Mouse (Mus musculus) hindbrain, embryonic 14.5 days (tissue): Measurements from ENCODE around the gene Sec14l1. TPM values are rescaled to one million over a fixed set of nuclear protein-coding genes. Genes with fewer than 3 reads are reported as not detected.

Experiments
- ATAC-seq: fragments of 200-750 bp; cut with Nextera tagmentation; 2 replicates; pipeline ENCODE4 v1.8.0; 2017; ENCODE audit warnings: moderate number of reproducible peaks, mild to moderate bottlenecking, moderate TSS enrichment, moderate library complexity; ENCODE audit not compliant: low FRiP score
- DNase-seq: peaks from one replicate; pipeline ENCODE4 v3.0.0-alpha.2; 2015; ENCODE audit warnings: low spot score
- H3K27ac ChIP-seq: fragments of 300-500 bp; sonication (generic); 2 replicates; pipeline ENCODE4 v1.5.1; 2014; ENCODE audit warnings: mild to moderate bottlenecking, moderate library complexity
- H3K27me3 ChIP-seq: fragments of 300-500 bp; sonication (generic); 2 replicates; pipeline ENCODE4 v1.6.1; 2014; ENCODE audit warnings: mild to moderate bottlenecking, low read length, mixed read lengths; ENCODE audit not compliant: control insufficient read depth, insufficient read depth
- H3K36me3 ChIP-seq: fragments of 300-500 bp; sonication (generic); replicated peaks from 2 replicates; pipeline ENCODE4 v1.6.1; 2014; ENCODE audit not compliant: control insufficient read depth, insufficient read depth
- H3K4me1 ChIP-seq: fragments of 300-500 bp; sonication (generic); replicated peaks from 2 replicates; pipeline ENCODE4 v1.6.1; 2014; ENCODE audit warnings: antibody characterized with exemption, low read length, mixed read lengths; ENCODE audit not compliant: control insufficient read depth, insufficient read depth
- H3K4me2 ChIP-seq: fragments of 300-500 bp; sonication (generic); replicated peaks from 2 replicates; pipeline ENCODE4 v1.6.1; 2014; ENCODE audit warnings: mild to moderate bottlenecking, moderate library complexity
- H3K4me3 ChIP-seq: fragments of 300-500 bp; sonication (generic); replicated peaks from 2 replicates; pipeline ENCODE4 v1.5.1; 2014; ENCODE audit warnings: mild to moderate bottlenecking, low read length
- H3K9ac ChIP-seq: fragments of 300-500 bp; sonication (generic); 2 replicates; pipeline ENCODE4 v1.6.1; 2014
- H3K9me3 ChIP-seq: fragments of 300-500 bp; sonication (generic); 2 replicates; pipeline ENCODE4 v1.6.1; 2016; ENCODE audit warnings: low read length; ENCODE audit not compliant: control insufficient read depth
- WGBS: fragments of 180-500 bp; shearing (Covaris S2); extraction: QIAGEN DNeasy Blood & Tissue Kit; methylation state at CpG from one replicate; pipeline ENCODE4 v1.1.7; 2014; 5-methylcytosine and 5-hydroxymethylcytosine counted together
- polyA plus RNA-seq: library from polyadenylated mRNA; unstranded; fragments of >200 nt; fragmentation: Nextera tagmentation; extraction: Ambion mirVana; gene quantifications from 2 replicates; pipeline ENCODE4 v1.2.1, GENCODE M21; 2014

Sec14l1 gene
- polyA plus RNA-seq, 1 experiment from 2014 or later, result 41.9 TPM

DNA sequence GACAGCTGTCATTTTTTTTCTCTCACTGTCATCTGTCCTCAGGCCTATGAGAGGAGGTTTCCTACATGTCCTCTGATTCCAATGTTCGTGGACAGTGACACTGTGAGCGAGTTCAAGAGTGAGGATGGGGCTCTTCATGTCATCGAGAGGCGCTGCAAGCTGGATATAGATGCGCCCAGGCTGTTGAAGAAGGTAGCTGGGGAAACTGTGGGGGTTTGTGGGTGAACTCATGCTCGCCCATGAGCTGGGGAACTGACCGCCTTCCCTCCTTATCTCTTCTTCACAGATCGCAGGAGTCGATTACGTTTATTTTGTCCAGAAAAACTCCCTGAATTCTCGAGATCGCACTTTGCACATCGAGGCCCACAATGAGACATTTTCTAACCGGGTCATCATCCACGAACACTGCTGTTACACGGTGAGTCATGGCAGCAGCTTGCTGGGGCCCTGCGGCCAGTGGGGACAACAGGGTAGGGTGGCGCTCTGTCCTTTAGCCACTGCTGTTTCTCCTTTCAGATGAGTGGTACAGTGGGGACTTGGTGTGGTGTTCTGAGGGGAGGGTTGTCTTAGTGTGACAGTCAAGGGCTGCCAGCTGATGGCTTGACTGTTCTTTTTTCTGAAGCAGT lies 26.5 kb downstream of the Sec14l1 start:
- Histone ChIP-seq H3K9me3 (no peaks in the 10 kb centered on the region), H3K27ac (no peak overlapping the region), H3K36me3 (peaks cover 52% of the 10 kb centered on the region), H3K4me2 (no peak overlapping the region), H3K27me3 (no peaks in the 10 kb centered on the region), H3K4me3 (no peak overlapping the region), H3K4me1 (no peaks in the 10 kb centered on the region), H3K9ac (no peak overlapping the region)
- ATAC-seq (no peak), DNase-seq (no peak)
- 95% methylated on average over 18 of the region's 18 CpGs for WGBS

DNA sequence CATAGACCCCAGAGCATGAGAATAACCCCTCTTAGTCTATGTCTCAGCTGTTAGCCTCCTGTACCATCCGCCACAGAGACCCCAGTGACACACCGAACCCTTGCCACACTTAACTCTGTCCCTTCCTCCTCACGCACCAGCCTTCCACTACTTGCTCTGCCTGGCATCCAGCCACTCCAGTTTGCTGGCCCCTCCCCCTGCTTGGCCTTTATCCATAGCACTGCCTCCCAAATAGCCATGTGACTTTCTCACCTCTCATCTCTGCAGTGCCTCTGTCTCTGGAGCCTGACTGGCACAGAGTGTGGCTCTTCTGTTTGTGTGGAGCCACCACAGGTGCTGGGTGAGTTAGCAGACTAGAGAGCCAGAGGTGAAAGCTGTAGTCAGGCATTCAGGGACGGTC lies 27.5 kb downstream of the Sec14l1 start:
- no peak overlapping the region for H3K27ac ChIP-seq
- WGBS, result 73% methylated on average over 4 of the region's 4 CpGs
- H3K9ac ChIP-seq, result no peak overlapping the region
- DNase-seq, result no peak
- H3K27me3 ChIP-seq, result no peaks in the 10 kb centered on the region
- peaks cover 62% of the 10 kb centered on the region for H3K36me3 ChIP-seq
- H3K9me3 ChIP-seq, result no peaks in the 10 kb centered on the region
- ATAC-seq, result no peak
- H3K4me1 ChIP-seq, result no peaks in the 10 kb centered on the region
- H3K4me2 ChIP-seq, result no peak overlapping the region
- no peak overlapping the region for H3K4me3 ChIP-seq

DNA sequence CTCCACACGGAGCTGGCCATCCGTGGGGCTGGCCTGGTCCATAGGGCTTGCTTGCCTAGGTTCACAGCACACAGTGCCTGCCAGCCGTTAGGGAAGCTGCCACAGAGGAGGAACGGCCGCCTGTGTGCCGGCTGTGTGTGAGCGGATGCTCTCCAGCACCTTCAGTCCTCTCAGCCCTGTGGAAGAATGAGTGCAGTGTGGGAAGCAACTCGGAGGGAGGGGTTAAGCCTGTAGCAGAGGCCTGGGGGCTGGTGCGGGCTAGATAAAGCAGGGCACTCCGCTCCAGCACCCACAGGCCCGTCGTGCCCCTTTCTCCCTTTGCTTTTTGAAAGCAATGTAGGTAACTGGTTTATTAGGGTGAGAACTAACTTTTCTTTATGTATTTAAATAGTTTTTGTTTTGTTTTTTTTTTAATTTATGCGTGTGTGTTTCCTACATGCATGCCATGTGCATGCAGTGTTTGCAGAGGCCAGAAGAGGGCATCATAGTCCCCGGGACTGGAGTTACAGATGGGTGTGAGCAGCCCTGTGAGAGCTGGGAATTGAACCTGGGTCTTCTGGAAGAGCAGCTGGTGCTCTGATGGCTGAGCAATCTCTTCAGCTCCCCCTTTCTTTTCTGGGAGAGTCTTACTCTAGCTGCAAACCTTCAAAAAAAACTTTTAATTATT lies 30.6 kb downstream of the Sec14l1 start:
- Histone ChIP-seq H3K27me3 (no peaks in the 10 kb centered on the region), H3K9me3 (no peaks in the 10 kb centered on the region), H3K36me3 (peaks cover 93% of the 10 kb centered on the region), H3K4me1 (no peaks in the 10 kb centered on the region), H3K9ac (no peak overlapping the region), H3K4me3 (no peak overlapping the region), H3K27ac (no peak overlapping the region), H3K4me2 (no peak overlapping the region)
- 93% methylated on average over 14 of the region's 14 CpGs for WGBS
- no peak for ATAC-seq
- no peak for DNase-seq

GRCm38 (mm10) chr11:117146118-117146506 lies 31.1 kb downstream of the Sec14l1 start:
- no peak overlapping the region for H3K4me3 ChIP-seq
- no peak overlapping the region for H3K27ac ChIP-seq
- no peaks in the 10 kb centered on the region for H3K9me3 ChIP-seq
- ATAC-seq (no peak), DNase-seq (no peak)
- peaks cover 98% of the 10 kb centered on the region for H3K36me3 ChIP-seq
- H3K4me1 ChIP-seq, result no peaks in the 10 kb centered on the region
- no peaks in the 10 kb centered on the region for H3K27me3 ChIP-seq
- no peak overlapping the region for H3K4me2 ChIP-seq
- H3K9ac ChIP-seq, result no peak overlapping the region
- WGBS, result 93% methylated on average over 6 of the region's 6 CpGs

DNA sequence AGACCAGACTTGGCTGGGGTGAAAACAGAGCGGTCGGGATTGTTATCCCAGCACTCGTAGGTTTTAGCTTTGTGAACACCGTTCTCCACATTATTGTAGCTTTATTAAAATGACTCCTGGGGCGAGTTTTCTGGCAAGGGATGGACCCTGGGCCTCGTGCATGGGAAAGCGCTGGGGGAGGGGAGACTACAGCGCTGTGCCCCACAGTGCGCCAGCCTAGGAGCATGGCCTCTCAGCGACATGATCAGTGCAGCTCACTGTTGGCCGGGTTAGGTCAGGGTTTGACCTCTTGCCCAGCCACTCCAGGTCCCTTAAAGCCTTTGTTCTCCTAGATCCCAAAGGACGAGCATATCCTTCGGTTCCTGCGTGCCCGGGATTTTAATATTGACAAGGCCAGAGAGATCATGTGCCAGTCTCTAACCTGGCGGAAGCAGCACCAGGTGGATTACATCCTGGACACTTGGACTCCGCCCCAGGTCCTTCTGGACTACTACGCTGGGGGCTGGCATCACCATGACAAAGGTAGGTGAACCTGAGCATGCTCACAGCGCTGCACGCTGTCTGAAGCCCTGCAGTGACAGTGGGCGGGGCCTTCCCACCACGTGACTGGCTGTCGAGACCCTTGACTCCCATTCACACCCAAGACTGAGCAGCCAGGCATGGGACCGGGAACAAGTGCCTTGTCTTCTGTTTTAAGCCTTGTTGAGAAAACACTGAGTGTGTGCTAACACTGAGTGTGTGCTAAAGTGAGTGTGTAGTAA lies 32.0 kb downstream of the Sec14l1 start:
- H3K36me3 ChIP-seq, result peaks cover 99% of the 10 kb centered on the region
- 50% methylated on average over 24 of the region's 24 CpGs for WGBS
- H3K4me3 ChIP-seq, result no peak overlapping the region
- no peak overlapping the region for H3K4me2 ChIP-seq
- H3K4me1 ChIP-seq, result no peaks in the 10 kb centered on the region
- DNase-seq (no peak), ATAC-seq (no peak)
- no peaks in the 10 kb centered on the region for H3K27me3 ChIP-seq
- no peaks in the 10 kb centered on the region for H3K9me3 ChIP-seq
- no peak overlapping the region for H3K9ac ChIP-seq
- H3K27ac ChIP-seq, result no peak overlapping the region

DNA sequence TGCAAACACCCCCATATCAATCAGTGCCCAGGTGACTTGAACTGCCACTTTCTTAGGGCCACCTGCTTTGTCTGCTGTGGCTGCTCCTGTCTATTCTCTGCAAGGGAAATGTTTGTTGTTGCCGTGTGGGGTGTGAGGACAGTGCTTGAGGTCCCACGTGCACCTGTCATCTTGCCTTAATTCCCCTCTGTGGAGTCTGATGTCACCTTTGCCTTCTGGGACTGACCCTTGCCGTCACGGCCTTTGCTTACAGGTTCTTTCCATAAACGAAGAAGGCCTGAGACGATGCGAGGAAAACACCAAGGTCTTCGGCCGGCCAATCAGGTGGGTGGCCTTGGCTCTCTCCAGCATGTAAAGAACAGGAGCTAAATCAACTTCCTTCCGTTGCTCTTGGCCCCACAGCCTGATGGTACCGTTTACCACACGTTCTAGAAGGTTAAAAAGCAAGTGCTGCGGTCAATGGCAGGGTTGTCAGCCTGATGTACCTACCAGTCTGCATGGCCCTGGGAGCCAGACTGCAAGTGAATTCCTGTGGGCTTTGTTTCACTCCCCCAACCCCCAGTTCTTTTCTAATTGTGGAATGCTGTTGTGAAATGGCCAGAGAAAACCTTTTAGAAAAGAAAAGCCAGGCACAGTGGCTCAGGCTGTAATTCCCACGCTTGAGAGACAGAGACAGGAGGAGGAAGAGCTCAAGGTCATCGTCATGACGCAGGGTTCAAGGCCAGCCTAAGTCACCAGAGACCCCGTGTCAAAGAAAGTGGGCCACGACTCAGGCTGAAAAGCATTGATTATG lies 34.1 kb downstream of the Sec14l1 start:
- no peak overlapping the region for H3K4me3 ChIP-seq
- no peak overlapping the region for H3K4me2 ChIP-seq
- DNase-seq (no peak), ATAC-seq (no peak)
- H3K27ac ChIP-seq, result no peak overlapping the region
- H3K9me3 ChIP-seq, result no peaks in the 10 kb centered on the region
- H3K9ac ChIP-seq, result no peak overlapping the region
- no peaks in the 10 kb centered on the region for H3K4me1 ChIP-seq
- WGBS, result 75% methylated on average over 18 of the region's 18 CpGs
- H3K36me3 ChIP-seq, result peaks cover 97% of the 10 kb centered on the region
- H3K27me3 ChIP-seq, result no peaks in the 10 kb centered on the region

GRCm38 (mm10) chr11:117150467-117150966 lies 35.5 kb downstream of the Sec14l1 start:
- Histone ChIP-seq H3K36me3 (peaks cover 97% of the 10 kb centered on the region), H3K4me2 (no peak overlapping the region), H3K4me1 (no peaks in the 10 kb centered on the region), H3K9me3 (no peaks in the 10 kb centered on the region), H3K9ac (no peak overlapping the region), H3K27ac (no peak overlapping the region), H3K4me3 (no peak overlapping the region), H3K27me3 (no peaks in the 10 kb centered on the region)
- WGBS, result 73% methylated on average over 9 of the region's 9 CpGs
- ATAC-seq (no peak), DNase-seq (no peak)

- Histone ChIP-seq H3K36me3 (peaks cover 97% of the 10 kb centered on the region), H3K4me3 (no peak overlapping the region), H3K4me2 (no peak overlapping the region), H3K4me1 (no peaks in the 10 kb centered on the region), H3K27me3 (no peaks in the 10 kb centered on the region), H3K9me3 (no peaks in the 10 kb centered on the region), H3K27ac (no peak overlapping the region), H3K9ac (no peak overlapping the region)
- WGBS, result 95% methylated on average over 7 of the region's 7 CpGs
- ATAC-seq (no peak), DNase-seq (no peak)
These were observed 36.5 kb downstream of the Sec14l1 start for GRCm38 (mm10) chr11:117151461-117151860.

DNA sequence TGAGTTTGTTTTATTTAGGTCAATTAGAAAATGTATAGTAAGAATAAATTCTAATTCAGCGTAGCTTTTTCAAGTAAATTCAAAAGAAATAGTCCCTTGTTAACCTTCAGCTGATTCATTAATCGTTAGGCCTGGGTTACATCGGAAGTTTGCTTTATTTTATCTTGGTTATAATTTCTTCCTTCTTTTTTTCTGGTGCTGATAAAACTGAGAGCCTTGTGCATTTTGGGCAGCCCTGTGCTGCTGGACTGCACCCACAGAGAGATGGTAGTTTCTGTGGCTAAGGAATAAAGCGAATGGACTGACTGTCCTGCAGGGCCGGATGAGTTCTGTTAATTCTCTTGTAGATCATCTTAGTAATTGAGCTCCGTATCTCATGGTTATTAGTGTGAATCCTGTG lies 37.6 kb downstream of the Sec14l1 start:
- 95% methylated on average over 6 of the region's 6 CpGs for WGBS
- DNase-seq (no peak), ATAC-seq (no peak)
- Histone ChIP-seq H3K4me1 (no peaks in the 10 kb centered on the region), H3K4me2 (no peak overlapping the region), H3K36me3 (peaks cover 95% of the 10 kb centered on the region), H3K9me3 (no peaks in the 10 kb centered on the region), H3K9ac (no peak overlapping the region), H3K4me3 (no peak overlapping the region), H3K27me3 (no peaks in the 10 kb centered on the region), H3K27ac (no peak overlapping the region)
